Mouse (Mus musculus): Measurements from ENCODE around the gene Inhba.

GRCm38 (mm10) chr13:15986172-15986571, 25.5 kb upstream of the Inhba start:
- TF ChIP-seq E2F4 (IDR thresholded peaks at IDR 0.05; ENCODE audit: insufficient replicate concordance, low read depth, low read length) (no peak), KAT2A (IDR thresholded peaks at IDR 0.05; ENCODE audit: insufficient replicate concordance, low read length) (no peak), CTCF (conservative IDR thresholded peaks at IDR 0.05 in 1 of 2, IDR thresholded peaks at IDR 0.05 in 1 of 2; ENCODE audit: low read depth in 2 of 2, low read length in 2 of 2) (no peak), MAX (IDR thresholded peaks at IDR 0.05; ENCODE audit: low read length) (no peak)

Data from CH12.LX (cell line).